ENCODE assay signal across 8 mouse cellular contexts in genomic region chr19:41829381-41830105, GRCm38 (mm10). TPM values are rescaled to one million over a fixed set of nuclear protein-coding genes. Genes with fewer than 3 reads are reported as not detected.
A peak's percentile ranks its signal among the peaks of the same experiment; 100 is the strongest.
DNase-seq lines count a peak whose midpoint lies in the region; ATAC-seq lines count a peak whose summit lies in the region.

Gene Frat1, plus strand, starts transcription at chr19:41829970.

- peak; percentile 87 for ATAC-seq in frontal cortex, adult (ENCODE audit: low TSS enrichment)

- peaks cover 25% of the 10 kb centered on the region for H3K27me3 ChIP-seq in hindbrain, embryonic 10.5 days (ENCODE audit: insufficient read depth, poor library complexity, severe bottlenecking)

- H3K36me3 ChIP-seq in hindbrain, embryonic 10.5 days: no peaks in the 10 kb centered on the region

- under 1% methylated on average over 39 of the region's 39 CpGs for WGBS in hindbrain, embryonic 10.5 days

- peak; percentile 99 for DNase-seq in MEL-GATA-1-ER (ENCODE audit: extremely low read depth, low read depth)
- peak; percentile 96 for DNase-seq in cerebellum, adult 8-10 months
- peak; percentile 95 for DNase-seq in hindbrain, embryonic 10.5 days (ENCODE audit: low spot score)
- DNase-seq in layer of hippocampus, postnatal 10 days (ENCODE audit: low spot score in 2 of 2): peak; percentile 89 to 92
- peak; percentile 89 for DNase-seq in lung, postnatal 10 days
- peak; percentile 87 for DNase-seq in ovary, postnatal 36 days (ENCODE audit: low spot score)
- peak; percentile 95 for DNase-seq in thymus, postnatal 25 days

- peak within 1 kb of the TSS; percentile 96 for H3K27ac ChIP-seq in hindbrain, embryonic 10.5 days

- no peaks in the 10 kb centered on the region for H3K9me3 ChIP-seq in hindbrain, embryonic 10.5 days

- peak within 1 kb of the TSS; percentile 85 for H3K4me3 ChIP-seq in hindbrain, embryonic 10.5 days

- peaks cover 39% of the 10 kb centered on the region for H3K4me1 ChIP-seq in hindbrain, embryonic 10.5 days (replicated peaks)

RNA-seq across cellular contexts. Expression of gene Frat1, which starts in this region (rescaled TPM):
- polyA plus RNA-seq in hindbrain, embryonic 10.5 days (2016; fragmentation: Nextera tagmentation; extraction: Ambion mirVana): 10.8 and 13.4 TPM in 2 replicates
- total RNA-seq in layer of hippocampus, postnatal 10 days (2021): 10 to 100 TPM; 21.1 to 23.0 TPM

Comparison
In these comparisons a context has a peak if more than half of its experiments do, and no peak if none do; other contexts are left out.
1. Peak in every context shown above with its lines: DNase-seq, ATAC-seq, H3K4me3 ChIP-seq and H3K27ac ChIP-seq.